Mouse (Mus musculus): Measurements from ENCODE around the gene Fxyd1. TPM values are rescaled to one million over a fixed set of nuclear protein-coding genes. Genes with fewer than 3 reads are reported as not detected.

Fxyd1 gene
- total and polyA plus RNA-seq, 3 experiments, result 839 to 1,851 (median 985) TPM

GRCm38 (mm10) chr7:31050487-31050886, 6.5 kb downstream of the Fxyd1 start:
- Histone ChIP-seq H3K79me2 (replicated peaks; ENCODE audit: control insufficient read depth, insufficient read depth, low read length) (no peaks in the 10 kb centered on the region), H3K27ac (no peak overlapping the region), H3K4me3 (no peak overlapping the region), H3K27me3 (ENCODE audit: control insufficient read depth, insufficient read depth, low read length) (no peaks in the 10 kb centered on the region; the same call in 1 of the 2 replicates), H3K9ac (ENCODE audit: low read depth, low read length) (no peak overlapping the region), H3K36me3 (ENCODE audit: control insufficient read depth, insufficient read depth, low read length) (no peaks in the 10 kb centered on the region), H3K4me1 (ENCODE audit: control insufficient read depth, insufficient read depth, low read length) (peaks cover 3% of the 10 kb centered on the region)
- 31% methylated on average over 6 of the region's 6 CpGs for WGBS
- DNase-seq, result no peak
- intact Hi-C loops (cut with DNase I), result loop anchor here (5.0 kb wide), 1 partner anchor 78 kb away; the partner anchor contains the start of genes Fam187b and Lsr
- TF ChIP-seq EP300 (IDR thresholded peaks at IDR 0.05; ENCODE audit: insufficient read depth, low read depth, low read length), result no peak
- TF ChIP-seq POLR2A (IDR thresholded peaks at IDR 0.05; ENCODE audit: insufficient read depth, low read depth, low read length), result no peak
- TF ChIP-seq CTCF (IDR thresholded peaks at IDR 0.05), result no peak

- H3K27me3 ChIP-seq (ENCODE audit: control insufficient read depth, insufficient read depth, low read length), result no peaks in the 10 kb centered on the region; the same call in 1 of the 2 replicates
- TF ChIP-seq EP300 (IDR thresholded peaks at IDR 0.05; ENCODE audit: insufficient read depth, low read depth, low read length), result no peak
- TF ChIP-seq POLR2A (IDR thresholded peaks at IDR 0.05; ENCODE audit: insufficient read depth, low read depth, low read length), result no peak
- H3K9ac ChIP-seq (ENCODE audit: low read depth, low read length), result no peak overlapping the region
- H3K27ac ChIP-seq, result no peak overlapping the region
- no peaks in the 10 kb centered on the region for H3K79me2 ChIP-seq (replicated peaks; ENCODE audit: control insufficient read depth, insufficient read depth, low read length)
- 26% methylated on average over 11 of the region's 15 CpGs for WGBS
- no peak overlapping the region for H3K4me3 ChIP-seq
- H3K4me1 ChIP-seq (ENCODE audit: control insufficient read depth, insufficient read depth, low read length), result peaks cover 3% of the 10 kb centered on the region
- intact Hi-C loops (cut with DNase I), result loop anchor here (5.0 kb wide), 1 partner anchor 78 kb away; the partner anchor contains the start of genes Fam187b and Lsr
- DNase-seq, result no peak
- no peaks in the 10 kb centered on the region for H3K36me3 ChIP-seq (ENCODE audit: control insufficient read depth, insufficient read depth, low read length)
These were observed 7.1 kb downstream of the Fxyd1 start for GRCm38 (mm10) chr7:31049846-31050281.

- Histone ChIP-seq H3K4me3 (no peak overlapping the region), H3K27ac (no peak overlapping the region), H3K9ac (ENCODE audit: low read depth, low read length) (no peak overlapping the region), H3K4me1 (ENCODE audit: control insufficient read depth, insufficient read depth, low read length) (peaks cover 3% of the 10 kb centered on the region), H3K79me2 (replicated peaks; ENCODE audit: control insufficient read depth, insufficient read depth, low read length) (no peaks in the 10 kb centered on the region), H3K36me3 (ENCODE audit: control insufficient read depth, insufficient read depth, low read length) (no peaks in the 10 kb centered on the region), H3K27me3 (ENCODE audit: control insufficient read depth, insufficient read depth, low read length) (no peaks in the 10 kb centered on the region; the same call in 1 of the 2 replicates)
- TF ChIP-seq EP300 (IDR thresholded peaks at IDR 0.05; ENCODE audit: insufficient read depth, low read depth, low read length) (no peak), POLR2A (IDR thresholded peaks at IDR 0.05; ENCODE audit: insufficient read depth, low read depth, low read length) (no peak), CTCF (IDR thresholded peaks at IDR 0.05) (peak; percentile 13; the same call in 1 of the 2 replicates)
- 31% methylated on average over 5 of the region's 5 CpGs for WGBS
- peak in 1 of 2 experiments; percentile 16 for DNase-seq
- intact Hi-C loops (cut with DNase I), result no loop called here
These were observed 7.7 kb downstream of the Fxyd1 start for GRCm38 (mm10) chr7:31049135-31049845.

GRCm38 (mm10) chr7:31042431-31042910, 14.5 kb downstream of the Fxyd1 start, which contains the start of gene Fxyd5:
Fxyd5 (minus strand) TSS chr7:31042481.
- Histone ChIP-seq H3K36me3 (ENCODE audit: control insufficient read depth, insufficient read depth, low read length) (no peaks in the 10 kb centered on the region), H3K9ac (ENCODE audit: low read depth, low read length) (peak within 1 kb of the TSS; percentile 54), H3K27ac (peak within 1 kb of the TSS; percentile 82), H3K4me3 (peak within 1 kb of the TSS; percentile 67), H3K79me2 (replicated peaks; ENCODE audit: control insufficient read depth, insufficient read depth, low read length) (no peaks in the 10 kb centered on the region), H3K4me1 (ENCODE audit: control insufficient read depth, insufficient read depth, low read length) (peaks cover 2% of the 10 kb centered on the region), H3K27me3 (ENCODE audit: control insufficient read depth, insufficient read depth, low read length) (no peaks in the 10 kb centered on the region)
- WGBS, result 56% methylated on average over 10 of the region's 10 CpGs
- TF ChIP-seq POLR2A (IDR thresholded peaks at IDR 0.05; ENCODE audit: insufficient read depth, low read depth, low read length), result no peak
- no peak for TF ChIP-seq CTCF (IDR thresholded peaks at IDR 0.05)
- TF ChIP-seq EP300 (IDR thresholded peaks at IDR 0.05; ENCODE audit: insufficient read depth, low read depth, low read length), result no peak
- no peak for DNase-seq
- intact Hi-C loops (cut with DNase I), result loop anchor here (5.0 kb wide), 1 partner anchor 85 kb away; the partner anchor contains the start of gene Usf2

GRCm38 (mm10) chr7:31041662-31042315, 15.2 kb downstream of the Fxyd1 start:
- Histone ChIP-seq H3K79me2 (replicated peaks; ENCODE audit: control insufficient read depth, insufficient read depth, low read length) (no peaks in the 10 kb centered on the region), H3K27ac (peak overlapping the region; percentile 82), H3K27me3 (ENCODE audit: control insufficient read depth, insufficient read depth, low read length) (no peaks in the 10 kb centered on the region), H3K36me3 (ENCODE audit: control insufficient read depth, insufficient read depth, low read length) (no peaks in the 10 kb centered on the region), H3K4me3 (peak overlapping the region; percentile 67), H3K4me1 (ENCODE audit: control insufficient read depth, insufficient read depth, low read length) (peaks cover 2% of the 10 kb centered on the region), H3K9ac (ENCODE audit: low read depth, low read length) (peak overlapping the region; percentile 54)
- 4% methylated on average over 28 of the region's 28 CpGs for WGBS
- intact Hi-C loops (cut with DNase I), result loop anchor here (5.0 kb wide), 1 partner anchor 84 kb away; the partner anchor contains the start of gene Usf2
- TF ChIP-seq EP300 (IDR thresholded peaks at IDR 0.05; ENCODE audit: insufficient read depth, low read depth, low read length), result no peak
- TF ChIP-seq POLR2A (IDR thresholded peaks at IDR 0.05; ENCODE audit: insufficient read depth, low read depth, low read length), result peak; percentile 68
- peak; percentile 84 to 88 for DNase-seq
